Mouse (Mus musculus): ENCODE measurements around the gene Cwc27.
A peak's percentile ranks its signal among the peaks of the same experiment; 100 is the strongest.

Cwc27 gene

GRCm38 (mm10) chr13:104645778-104646425, 171.0 kb downstream of the Cwc27 start:
- DNase-seq (ENCODE audit: low read depth): no peak

GRCm38 (mm10) chr13:104644185-104644584, 172.8 kb downstream of the Cwc27 start:
- no peak for DNase-seq (ENCODE audit: low read depth)

- DNase-seq (ENCODE audit: low read depth): no peak
These were observed 176.1 kb downstream of the Cwc27 start for GRCm38 (mm10) chr13:104640694-104641454.

- DNase-seq (ENCODE audit: low read depth): no peak
These were observed 178.0 kb downstream of the Cwc27 start for GRCm38 (mm10) chr13:104638988-104639387.

- no peak for DNase-seq (ENCODE audit: low read depth)
These were observed 180.9 kb downstream of the Cwc27 start for GRCm38 (mm10) chr13:104635965-104636462.

- DNase-seq (ENCODE audit: low read depth): no peak
These were observed 182.2 kb downstream of the Cwc27 start for GRCm38 (mm10) chr13:104634708-104635107.

GRCm38 (mm10) chr13:104632427-104633167, 184.3 kb downstream of the Cwc27 start:
- DNase-seq (ENCODE audit: low read depth): no peak

- DNase-seq (ENCODE audit: low read depth): no peak
These were observed 185.2 kb downstream of the Cwc27 start for GRCm38 (mm10) chr13:104631621-104632205.

GRCm38 (mm10) chr13:104630808-104631207, 186.1 kb downstream of the Cwc27 start:
- no peak for DNase-seq (ENCODE audit: low read depth)

GRCm38 (mm10) chr13:104629621-104630020, 187.3 kb downstream of the Cwc27 start:
- no peak for DNase-seq (ENCODE audit: low read depth)

GRCm38 (mm10) chr13:104628019-104628418, 188.9 kb downstream of the Cwc27 start:
- no peak for DNase-seq (ENCODE audit: low read depth)

- no peak for DNase-seq (ENCODE audit: low read depth)
These were observed 189.6 kb downstream of the Cwc27 start for GRCm38 (mm10) chr13:104627169-104627909.

GRCm38 (mm10) chr13:104623130-104623891, 193.6 kb downstream of the Cwc27 start:
- DNase-seq (ENCODE audit: low read depth): peak; percentile 60

GRCm38 (mm10) chr13:104622102-104622743, 194.7 kb downstream of the Cwc27 start:
- peak; percentile 72 for DNase-seq (ENCODE audit: low read depth)

GRCm38 (mm10) chr13:104620423-104620822, 196.5 kb downstream of the Cwc27 start:
- no peak for DNase-seq (ENCODE audit: low read depth)

- no peak for DNase-seq (ENCODE audit: low read depth)
These were observed 197.2 kb downstream of the Cwc27 start for GRCm38 (mm10) chr13:104619503-104620288.

GRCm38 (mm10) chr13:104617201-104617600, 199.7 kb downstream of the Cwc27 start:
- no peak for DNase-seq (ENCODE audit: low read depth)

GRCm38 (mm10) chr13:104615999-104616810, 200.7 kb downstream of the Cwc27 start:
- no peak for DNase-seq (ENCODE audit: low read depth)

- DNase-seq (ENCODE audit: low read depth): no peak
These were observed 201.8 kb downstream of the Cwc27 start for GRCm38 (mm10) chr13:104615111-104615510.

Measured in NIH3T3 (cell line).